Mouse (Mus musculus) liver, postnatal 0 days (tissue): ENCODE measurements around the gene Plcb3.

Experiments
- CTCF ChIP-seq: sonication (generic); IDR thresholded peaks from 2 replicates; pipeline ENCODE4 v1.5.1; 2016; ENCODE audit warnings: antibody characterized with exemption, low read depth
- EP300 ChIP-seq: IDR thresholded peaks from 2 replicates; pipeline ENCODE4 v1.6.1; 2016; ENCODE audit warnings: antibody characterized with exemption, low read depth, mild to moderate bottlenecking

DNA sequence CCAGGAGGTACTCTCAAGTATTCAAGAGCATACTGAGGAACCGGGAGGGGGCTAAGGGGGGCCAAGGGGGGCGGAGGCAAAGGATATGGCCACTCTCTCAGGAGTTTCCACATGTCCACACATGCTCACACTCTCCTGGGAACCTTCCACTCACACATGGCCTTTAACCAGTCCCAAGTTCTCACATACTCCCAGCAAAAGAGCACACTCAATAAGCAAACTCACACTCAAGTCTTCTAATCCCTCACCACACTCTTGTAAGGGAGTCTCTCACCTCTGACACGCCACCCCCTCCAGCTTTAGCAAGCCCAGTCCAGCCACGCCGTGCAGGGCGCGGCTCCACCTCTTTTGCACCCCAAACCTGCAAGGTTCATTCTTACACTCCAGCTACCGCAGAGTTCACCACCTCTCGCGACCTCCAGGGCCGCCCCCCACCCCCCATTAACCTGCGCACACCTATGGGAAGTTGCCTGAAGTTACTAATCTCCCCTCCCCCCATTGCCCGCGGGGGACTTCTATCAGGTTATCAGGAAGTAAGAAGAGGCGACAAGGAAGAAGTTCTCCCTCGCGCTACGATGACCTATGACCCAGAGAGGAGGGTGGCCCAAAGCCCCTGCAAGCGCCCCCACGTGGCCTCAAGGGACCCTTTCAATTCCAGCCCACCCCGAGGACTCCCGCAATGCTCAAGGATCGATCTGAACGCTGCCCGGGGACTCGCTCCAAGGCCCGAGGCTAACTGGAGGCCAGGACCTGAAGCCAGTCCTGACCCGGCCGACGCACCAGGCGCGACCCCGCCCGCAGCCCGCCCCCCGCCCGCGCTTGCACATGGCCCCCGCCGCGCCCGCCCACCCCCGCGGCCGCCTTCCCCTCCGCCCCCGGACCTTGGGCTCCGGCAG lies 55.3 kb downstream of the Plcb3 start:
- no peak for TF ChIP-seq EP300
- TF ChIP-seq CTCF, result peak; percentile 31; the same call in 1 of the 2 replicates
